Mouse (Mus musculus): ENCODE results near the gene Adgrl3. TPM values are rescaled to one million over a fixed set of nuclear protein-coding genes. Genes with fewer than 3 reads are reported as not detected.

Gene Adgrl3
- polyA plus RNA-seq, 1 experiment, result 9.8 TPM

GRCm38 (mm10) chr5:81465971-81466370 lies 446.0 kb downstream of the Adgrl3 start:
- H3K79me2 ChIP-seq (ENCODE audit: control insufficient read depth, insufficient read depth), result no peaks in the 10 kb centered on the region
- TF ChIP-seq MAX (IDR thresholded peaks at IDR 0.05), result no peak
- no peak for TF ChIP-seq USF1 (IDR thresholded peaks at IDR 0.05; ENCODE audit: low read depth)
- TF ChIP-seq CEBPB (IDR thresholded peaks at IDR 0.05; ENCODE audit: low read depth), result no peak
- TF ChIP-seq MYOD1 (IDR thresholded peaks at IDR 0.05; ENCODE audit: control insufficient read depth, insufficient read length, low read depth), result no peak
- no peak for TF ChIP-seq MYOG (IDR thresholded peaks at IDR 0.05; ENCODE audit: control insufficient read depth, extremely low read depth, insufficient read length)
- TF ChIP-seq CTCF (IDR thresholded peaks at IDR 0.05; ENCODE audit: control insufficient read depth, insufficient read depth, insufficient read length), result no peak
- TF ChIP-seq FOSL1 (IDR thresholded peaks at IDR 0.05; ENCODE audit: insufficient read depth, low read length, poor library complexity, severe bottlenecking), result no peak
- no peaks in the 10 kb centered on the region for H3K79me3 ChIP-seq (ENCODE audit: low read depth)
- H3ac ChIP-seq (ENCODE audit: control insufficient read depth, insufficient read length, low read depth), result no peak overlapping the region
- peaks cover 6% of the 10 kb centered on the region for H3K36me3 ChIP-seq (ENCODE audit: control insufficient read depth, insufficient read depth)
- H3K4me3 ChIP-seq (ENCODE audit: insufficient read depth, poor library complexity, severe bottlenecking), result no peak overlapping the region
- H3K27me3 ChIP-seq (ENCODE audit: control insufficient read depth, insufficient read depth, insufficient read length), result no peaks in the 10 kb centered on the region

DNA sequence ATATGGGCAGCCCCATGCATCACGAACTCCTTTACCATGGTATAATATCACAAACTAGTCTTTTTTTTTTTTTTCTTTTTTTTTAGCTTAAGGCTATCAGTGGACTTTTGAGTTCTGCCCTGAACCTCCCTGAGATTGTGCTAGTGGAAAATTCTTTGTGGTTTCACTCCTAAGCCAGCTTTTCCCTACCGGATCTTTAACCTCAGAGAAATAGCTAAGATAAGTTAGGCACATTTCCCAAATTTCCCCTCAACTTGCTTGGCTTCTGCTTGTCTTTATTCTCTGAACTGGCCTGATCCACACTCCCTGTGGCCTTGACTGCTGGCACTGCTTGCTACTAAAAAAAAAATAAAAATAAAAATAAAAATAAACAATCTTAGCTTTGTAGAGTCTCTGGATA lies 454.7 kb downstream of the Adgrl3 start:
- no peak overlapping the region for H3ac ChIP-seq (ENCODE audit: control insufficient read depth, insufficient read length, low read depth)
- no peaks in the 10 kb centered on the region for H3K79me3 ChIP-seq (ENCODE audit: low read depth)
- no peak overlapping the region for H3K4me3 ChIP-seq (ENCODE audit: insufficient read depth, poor library complexity, severe bottlenecking)
- peaks cover 4% of the 10 kb centered on the region for H3K36me3 ChIP-seq (ENCODE audit: control insufficient read depth, insufficient read depth)
- no peaks in the 10 kb centered on the region for H3K27me3 ChIP-seq (ENCODE audit: control insufficient read depth, insufficient read depth, insufficient read length)
- TF ChIP-seq USF1 (IDR thresholded peaks at IDR 0.05; ENCODE audit: low read depth) (no peak), MAX (IDR thresholded peaks at IDR 0.05) (no peak), CEBPB (IDR thresholded peaks at IDR 0.05; ENCODE audit: low read depth) (no peak), FOSL1 (IDR thresholded peaks at IDR 0.05; ENCODE audit: insufficient read depth, low read length, poor library complexity, severe bottlenecking) (no peak), MYOD1 (IDR thresholded peaks at IDR 0.05; ENCODE audit: control insufficient read depth, insufficient read length, low read depth) (no peak), CTCF (IDR thresholded peaks at IDR 0.05; ENCODE audit: control insufficient read depth, insufficient read depth, insufficient read length) (no peak), MYOG (IDR thresholded peaks at IDR 0.05; ENCODE audit: control insufficient read depth, extremely low read depth, insufficient read length) (no peak)
- H3K79me2 ChIP-seq (ENCODE audit: control insufficient read depth, insufficient read depth), result no peaks in the 10 kb centered on the region

- no peak for TF ChIP-seq CTCF (IDR thresholded peaks at IDR 0.05; ENCODE audit: control insufficient read depth, insufficient read depth, insufficient read length)
- no peak for TF ChIP-seq FOSL1 (IDR thresholded peaks at IDR 0.05; ENCODE audit: insufficient read depth, low read length, poor library complexity, severe bottlenecking)
- no peak for TF ChIP-seq MYOG (IDR thresholded peaks at IDR 0.05; ENCODE audit: control insufficient read depth, extremely low read depth, insufficient read length)
- no peak for TF ChIP-seq USF1 (IDR thresholded peaks at IDR 0.05; ENCODE audit: low read depth)
- no peak for TF ChIP-seq MYOD1 (IDR thresholded peaks at IDR 0.05; ENCODE audit: control insufficient read depth, insufficient read length, low read depth)
- TF ChIP-seq CEBPB (IDR thresholded peaks at IDR 0.05; ENCODE audit: low read depth), result no peak
- no peak for TF ChIP-seq MAX (IDR thresholded peaks at IDR 0.05)
- Histone ChIP-seq H3K4me3 (ENCODE audit: insufficient read depth, poor library complexity, severe bottlenecking) (no peak overlapping the region), H3K79me3 (ENCODE audit: low read depth) (no peaks in the 10 kb centered on the region), H3K79me2 (ENCODE audit: control insufficient read depth, insufficient read depth) (no peaks in the 10 kb centered on the region), H3K36me3 (ENCODE audit: control insufficient read depth, insufficient read depth) (peaks cover 4% of the 10 kb centered on the region), H3ac (ENCODE audit: control insufficient read depth, insufficient read length, low read depth) (no peak overlapping the region), H3K27me3 (ENCODE audit: control insufficient read depth, insufficient read depth, insufficient read length) (no peaks in the 10 kb centered on the region)
Observed at GRCm38 (mm10) chr5:81475406-81475805, 455.5 kb downstream of the Adgrl3 start.

DNA sequence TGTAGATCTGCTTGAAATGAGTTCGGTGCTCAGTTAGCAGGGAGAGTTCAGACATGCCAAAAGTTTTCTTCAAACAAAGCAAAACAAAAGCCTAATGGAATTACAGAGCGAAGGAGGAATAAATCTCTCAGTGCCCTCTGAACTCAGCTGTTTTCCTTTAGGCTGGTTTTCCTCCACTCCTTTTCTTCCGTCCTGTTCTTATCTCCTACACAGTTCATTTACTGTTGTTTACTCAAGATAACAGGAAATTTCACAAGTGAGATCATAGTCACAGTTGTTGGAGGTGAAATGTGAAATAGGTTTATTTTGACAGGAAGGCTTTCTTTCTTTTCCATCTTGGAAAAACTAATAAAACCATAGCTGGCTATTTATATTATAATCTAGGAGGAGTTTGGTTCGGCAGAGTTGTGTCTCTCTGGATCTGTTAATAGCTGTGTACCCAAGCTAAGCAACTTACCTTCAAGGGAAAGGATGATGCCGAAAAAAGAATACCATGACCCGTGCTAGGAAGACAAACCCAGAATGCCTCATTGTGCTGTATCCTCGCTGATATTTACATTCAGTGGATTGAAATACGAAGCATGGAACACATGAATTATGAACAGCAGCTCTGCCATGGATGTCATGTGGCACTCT lies 456.2 kb downstream of the Adgrl3 start:
- Histone ChIP-seq H3ac (ENCODE audit: control insufficient read depth, insufficient read length, low read depth) (no peak overlapping the region), H3K4me3 (ENCODE audit: insufficient read depth, poor library complexity, severe bottlenecking) (no peak overlapping the region), H3K36me3 (ENCODE audit: control insufficient read depth, insufficient read depth) (peaks cover 4% of the 10 kb centered on the region), H3K79me2 (ENCODE audit: control insufficient read depth, insufficient read depth) (no peaks in the 10 kb centered on the region), H3K27me3 (ENCODE audit: control insufficient read depth, insufficient read depth, insufficient read length) (no peaks in the 10 kb centered on the region), H3K79me3 (ENCODE audit: low read depth) (no peaks in the 10 kb centered on the region)
- TF ChIP-seq CTCF (IDR thresholded peaks at IDR 0.05; ENCODE audit: control insufficient read depth, insufficient read depth, insufficient read length) (no peak), CEBPB (IDR thresholded peaks at IDR 0.05; ENCODE audit: low read depth) (no peak), FOSL1 (IDR thresholded peaks at IDR 0.05; ENCODE audit: insufficient read depth, low read length, poor library complexity, severe bottlenecking) (no peak), MAX (IDR thresholded peaks at IDR 0.05) (no peak), USF1 (IDR thresholded peaks at IDR 0.05; ENCODE audit: low read depth) (no peak), MYOD1 (IDR thresholded peaks at IDR 0.05; ENCODE audit: control insufficient read depth, insufficient read length, low read depth) (no peak), MYOG (IDR thresholded peaks at IDR 0.05; ENCODE audit: control insufficient read depth, extremely low read depth, insufficient read length) (no peak)

GRCm38 (mm10) chr5:81480911-81481310 lies 461.0 kb downstream of the Adgrl3 start:
- no peak overlapping the region for H3K4me3 ChIP-seq (ENCODE audit: insufficient read depth, poor library complexity, severe bottlenecking)
- H3K79me2 ChIP-seq (ENCODE audit: control insufficient read depth, insufficient read depth), result no peaks in the 10 kb centered on the region
- H3ac ChIP-seq (ENCODE audit: control insufficient read depth, insufficient read length, low read depth), result no peak overlapping the region
- TF ChIP-seq CTCF (IDR thresholded peaks at IDR 0.05; ENCODE audit: control insufficient read depth, insufficient read depth, insufficient read length) (no peak), CEBPB (IDR thresholded peaks at IDR 0.05; ENCODE audit: low read depth) (no peak), MYOD1 (IDR thresholded peaks at IDR 0.05; ENCODE audit: control insufficient read depth, insufficient read length, low read depth) (no peak), MAX (IDR thresholded peaks at IDR 0.05) (no peak), MYOG (IDR thresholded peaks at IDR 0.05; ENCODE audit: control insufficient read depth, extremely low read depth, insufficient read length) (no peak), FOSL1 (IDR thresholded peaks at IDR 0.05; ENCODE audit: insufficient read depth, low read length, poor library complexity, severe bottlenecking) (no peak), USF1 (IDR thresholded peaks at IDR 0.05; ENCODE audit: low read depth) (no peak)
- no peaks in the 10 kb centered on the region for H3K27me3 ChIP-seq (ENCODE audit: control insufficient read depth, insufficient read depth, insufficient read length)
- H3K36me3 ChIP-seq (ENCODE audit: control insufficient read depth, insufficient read depth), result no peaks in the 10 kb centered on the region
- no peaks in the 10 kb centered on the region for H3K79me3 ChIP-seq (ENCODE audit: low read depth)
